Mouse (Mus musculus): ENCODE results near the gene Ubac2.

- no peak for TF ChIP-seq CTCF (IDR thresholded peaks at IDR 0.05)
- TF ChIP-seq EP300 (IDR thresholded peaks at IDR 0.05), result no peak
Observed at GRCm38 (mm10) chr14:121906992-121907681, 28.7 kb downstream of the Ubac2 start.

All from lung, postnatal 0 days (tissue).